Mouse (Mus musculus) liver, embryonic 15.5 days (tissue): ENCODE results near the gene C130073F10Rik. TPM values are rescaled to one million over a fixed set of nuclear protein-coding genes. Genes with fewer than 3 reads are reported as not detected.

Experiments
- polyA plus RNA-seq: library from polyadenylated mRNA; unstranded; fragments of >200 nt; fragmentation: Nextera tagmentation; extraction: Ambion mirVana; gene quantifications from 2 replicates; pipeline ENCODE4 v1.2.1, GENCODE M21; 2015

Gene C130073F10Rik
- polyA plus RNA-seq, 1 experiment from 2014 or later = not detected

Other genes starting within 250 kb of the C130073F10Rik start
- 47.5 and 47.9 TPM in 2 replicates for gene Leprot, start 246.1 kb downstream of the C130073F10Rik start, polyA plus RNA-seq
- 0.74 and 0.76 TPM in 2 replicates for gene Lepr, start 176.4 kb downstream of the C130073F10Rik start, polyA plus RNA-seq
- not detected in 2 replicates for gene B020004J07Rik, start 49.8 kb downstream of the C130073F10Rik start, polyA plus RNA-seq
- not detected in 2 replicates for gene Gm12800, start 15.3 kb upstream of the C130073F10Rik start, polyA plus RNA-seq
- not detected in 2 replicates for gene Gm12794, start 46.6 kb upstream of the C130073F10Rik start, polyA plus RNA-seq
- gene Gm12790, start 87.3 kb upstream of the C130073F10Rik start, polyA plus RNA-seq = not detected in 2 replicates
- not detected in 2 replicates for gene Gm12789, start 92.8 kb upstream of the C130073F10Rik start, polyA plus RNA-seq
- gene Pde4b, start 193.8 kb upstream of the C130073F10Rik start, polyA plus RNA-seq = 2.5 and 3.5 TPM in 2 replicates